Mouse (Mus musculus): Measurements from ENCODE around the gene Cdk19. TPM values are rescaled to one million over a fixed set of nuclear protein-coding genes. Genes with fewer than 3 reads are reported as not detected.
A peak's percentile ranks its signal among the peaks of the same experiment; 100 is the strongest.
"Not testable (repeated sequence)": the region's sequence is repeated elsewhere in the genome, so short reads cannot be mapped to it uniquely, and the experiment has no call there.

The Cdk19 gene
- total RNA-seq, 2 experiments from 2014 or later = 48.3 to 50.8 TPM

DNA sequence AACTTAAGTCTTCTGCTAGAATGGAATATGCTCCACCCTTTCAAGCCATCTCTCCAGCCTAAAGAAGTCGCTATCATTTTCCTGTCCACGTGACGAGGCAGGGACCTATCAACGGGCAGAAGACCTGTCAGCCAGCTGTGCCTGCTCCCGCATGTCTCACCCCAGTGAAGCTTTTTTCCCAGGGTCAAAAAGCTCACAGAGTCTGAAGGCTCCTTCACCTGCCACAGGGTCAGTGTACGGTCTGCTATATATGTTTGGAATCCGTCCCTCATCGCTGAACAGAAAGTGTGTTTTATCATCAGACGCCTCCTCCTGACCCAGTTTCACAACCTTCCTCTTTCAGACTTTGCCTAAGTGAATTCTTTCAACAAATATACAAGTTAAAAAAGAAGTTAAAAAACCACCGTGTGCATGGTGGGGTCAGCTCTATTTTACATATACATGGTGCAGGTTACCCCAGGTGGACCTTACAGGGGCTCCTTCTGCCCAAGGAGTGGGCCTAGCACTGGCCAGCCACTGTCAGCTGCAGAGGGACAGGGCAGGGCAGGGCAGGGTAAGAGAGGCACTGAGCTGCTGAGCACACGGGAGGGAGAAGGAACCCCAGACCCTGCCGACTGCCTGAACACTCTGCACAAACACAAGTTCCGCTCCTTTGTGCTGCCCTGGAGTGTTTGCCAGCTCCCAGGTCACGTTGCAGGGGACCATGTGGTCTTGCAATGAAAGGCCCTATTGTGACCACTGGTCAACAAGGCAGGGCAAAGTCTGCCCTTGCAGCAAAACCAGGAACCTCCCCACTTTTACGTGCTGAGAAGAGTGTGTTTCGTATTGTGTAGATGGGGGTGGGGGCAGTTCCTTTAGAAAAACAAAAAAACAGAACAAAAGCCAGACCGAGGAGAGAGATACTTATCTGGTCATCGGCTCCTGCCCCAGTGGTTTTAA is 160.2 kb downstream of the Cdk19 start:
- intact Hi-C loops (cut with DNase I) = loop anchor here (2.0 kb wide), 1 partner anchor 17 kb away; no protein-coding TSS in a partner anchor
- DNase-seq (ENCODE audit: low spot score in 2 of 2) = peak; percentile 62 to 86

DNA sequence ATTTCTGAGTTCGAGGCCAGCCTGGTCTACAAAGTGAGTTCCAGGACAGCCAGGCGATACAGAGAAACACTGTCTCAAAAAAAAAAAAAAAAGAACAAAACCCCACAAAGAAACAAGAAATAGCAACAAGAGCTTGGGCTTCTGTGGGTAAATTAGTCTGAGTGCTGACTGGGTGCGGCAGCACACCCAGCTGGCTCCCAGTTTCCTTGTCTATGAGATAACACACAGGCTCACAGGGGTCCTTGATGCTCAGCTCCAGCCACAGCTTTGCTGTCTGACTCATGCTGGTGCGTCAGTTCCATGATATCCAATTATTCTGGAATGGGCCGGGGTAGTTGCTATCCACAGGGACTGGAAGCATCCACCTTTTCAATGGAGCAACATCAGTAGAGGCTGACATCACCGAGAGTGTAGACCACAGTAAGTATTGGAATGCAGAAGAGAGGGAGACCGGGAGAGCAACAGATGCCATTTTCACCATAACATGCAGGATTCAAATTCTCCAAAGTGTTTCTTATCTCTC is 161.4 kb downstream of the Cdk19 start:
- DNase-seq (ENCODE audit: low spot score in 2 of 2) = no peak
- intact Hi-C loops (cut with DNase I) = loop anchor here (2.0 kb wide), 1 partner anchor 16 kb away; no protein-coding TSS in a partner anchor

DNA sequence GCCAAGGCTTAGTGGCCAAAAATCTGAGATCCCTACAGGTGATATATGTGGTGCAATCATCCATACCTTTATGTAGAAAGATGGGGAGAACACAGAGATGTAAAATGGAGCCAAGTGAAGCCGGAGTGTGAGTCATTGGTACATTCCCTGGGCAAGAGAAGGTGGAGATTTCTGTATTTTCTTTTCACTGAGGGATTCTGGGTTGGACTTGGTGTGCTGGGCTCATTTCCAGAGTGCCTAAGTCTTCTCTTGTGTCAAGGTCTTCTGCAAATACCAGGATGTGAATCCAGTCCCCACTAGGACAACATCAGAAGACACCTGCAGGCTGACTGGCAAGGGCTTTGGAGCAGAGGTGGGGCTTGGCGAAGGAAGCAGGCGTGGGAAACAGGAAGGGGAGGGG is 163.4 kb downstream of the Cdk19 start:
- intact Hi-C loops (cut with DNase I) = no loop called here
- no peak for DNase-seq (ENCODE audit: low spot score in 2 of 2)

DNA sequence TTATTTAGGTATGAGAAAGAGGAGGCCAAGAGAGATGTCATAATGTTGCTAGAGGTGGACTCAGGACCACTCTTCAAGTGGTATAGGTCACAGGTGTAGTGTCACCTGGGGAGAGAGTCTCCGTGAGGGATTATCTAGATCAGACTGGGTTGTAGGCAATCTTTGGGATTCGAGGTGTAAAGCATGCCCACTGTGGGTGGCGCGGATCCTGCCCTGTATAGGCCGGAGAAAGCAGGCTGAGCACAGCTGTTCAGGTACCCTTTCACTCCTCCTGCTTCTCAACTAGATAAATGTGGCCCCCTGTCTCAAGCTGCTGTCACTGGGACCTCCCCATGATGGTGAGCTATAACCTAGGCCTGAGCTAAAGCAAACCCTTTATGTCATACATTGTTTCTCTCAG is 171.0 kb downstream of the Cdk19 start:
- intact Hi-C loops (cut with DNase I) = no loop called here
- no peak for DNase-seq (ENCODE audit: low spot score in 2 of 2)

DNA sequence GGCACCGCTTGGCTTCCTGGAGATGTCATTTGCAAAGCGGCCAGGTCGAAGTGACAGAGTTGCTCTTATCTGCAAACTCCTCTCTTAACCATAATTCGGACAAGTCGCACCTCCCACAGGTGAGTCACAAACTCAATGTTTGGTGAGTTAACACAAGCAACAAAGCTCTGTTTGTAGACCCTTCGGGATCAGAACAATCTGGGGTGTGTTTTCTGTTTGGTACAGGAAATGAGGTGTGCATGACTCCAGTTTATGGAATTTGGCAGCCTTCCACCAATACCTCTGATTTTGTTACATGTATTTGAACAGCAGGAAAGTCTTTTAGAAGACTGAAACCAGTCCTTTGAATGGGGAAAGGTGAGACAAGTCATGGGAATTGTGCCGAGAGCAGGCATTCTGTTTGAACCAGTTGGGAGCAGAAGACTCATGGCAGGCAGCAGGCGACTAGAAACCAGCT is 171.9 kb downstream of the Cdk19 start:
- intact Hi-C loops (cut with DNase I) = no loop called here
- no peak for DNase-seq (ENCODE audit: low spot score in 2 of 2)

DNA sequence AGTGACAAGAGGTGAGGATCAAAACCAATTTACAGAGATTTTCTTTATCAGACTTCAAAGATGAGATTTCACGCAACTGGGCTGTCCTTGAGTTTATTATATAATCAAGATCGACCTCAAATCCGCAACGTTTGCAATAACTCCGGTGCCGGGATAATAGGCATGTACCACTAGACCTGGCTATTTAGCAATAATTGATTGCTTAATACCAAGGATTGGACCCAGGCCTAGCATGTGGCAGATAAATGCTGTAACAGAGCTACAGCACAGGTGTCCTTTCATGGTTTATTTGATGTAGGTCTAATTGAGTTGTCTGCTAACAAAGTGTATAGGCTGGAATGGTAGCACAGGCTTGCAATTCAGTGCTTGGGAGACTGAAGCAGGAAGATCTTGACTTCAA is 172.8 kb downstream of the Cdk19 start:
- intact Hi-C loops (cut with DNase I) = no loop called here
- DNase-seq (ENCODE audit: low spot score in 2 of 2) = no peak

DNA sequence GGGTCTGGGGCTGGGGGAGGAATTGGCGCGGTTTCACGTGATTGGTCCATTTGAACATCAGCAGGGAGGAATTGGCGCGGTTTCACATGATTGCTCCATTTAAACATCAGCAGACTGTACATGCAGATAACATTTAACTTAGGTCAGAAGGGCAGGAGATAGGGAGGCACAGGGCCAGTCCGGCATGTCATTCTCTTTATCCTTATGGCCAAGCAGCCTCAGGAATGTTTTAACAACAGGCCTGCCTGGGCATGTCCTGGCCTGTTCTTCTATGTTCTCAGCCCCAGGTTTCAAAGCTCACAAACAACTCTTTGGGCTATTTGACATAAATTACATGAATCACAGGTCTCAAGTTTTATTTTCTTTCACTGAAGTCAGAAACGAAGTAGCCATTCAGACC is 173.6 kb downstream of the Cdk19 start:
- DNase-seq (ENCODE audit: low spot score in 2 of 2); intact Hi-C loops (cut with DNase I): not testable (repeated sequence)

DNA sequence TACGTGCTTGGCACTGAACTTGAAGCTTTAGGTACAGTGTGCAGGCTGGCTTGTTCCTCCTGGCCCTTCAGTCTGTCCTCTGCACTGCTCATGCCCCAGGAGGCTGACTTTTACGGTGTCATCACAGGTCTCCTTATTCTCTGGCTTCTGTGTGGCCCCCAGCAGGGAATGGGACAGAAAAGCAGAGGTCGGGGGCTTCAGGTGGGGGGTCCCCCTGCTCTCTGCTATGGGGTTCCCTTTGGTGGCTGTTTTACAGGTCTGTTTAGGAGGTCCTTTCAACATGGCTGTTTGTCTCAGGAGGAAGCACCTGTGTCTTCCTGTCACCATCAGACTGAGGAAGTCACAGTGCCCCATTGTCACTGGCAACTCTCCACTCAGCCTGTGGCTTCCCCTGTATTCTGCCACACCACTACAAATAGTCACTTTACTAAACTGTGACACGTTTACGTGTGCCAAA is 175.9 kb downstream of the Cdk19 start:
- intact Hi-C loops (cut with DNase I) = no loop called here

DNA sequence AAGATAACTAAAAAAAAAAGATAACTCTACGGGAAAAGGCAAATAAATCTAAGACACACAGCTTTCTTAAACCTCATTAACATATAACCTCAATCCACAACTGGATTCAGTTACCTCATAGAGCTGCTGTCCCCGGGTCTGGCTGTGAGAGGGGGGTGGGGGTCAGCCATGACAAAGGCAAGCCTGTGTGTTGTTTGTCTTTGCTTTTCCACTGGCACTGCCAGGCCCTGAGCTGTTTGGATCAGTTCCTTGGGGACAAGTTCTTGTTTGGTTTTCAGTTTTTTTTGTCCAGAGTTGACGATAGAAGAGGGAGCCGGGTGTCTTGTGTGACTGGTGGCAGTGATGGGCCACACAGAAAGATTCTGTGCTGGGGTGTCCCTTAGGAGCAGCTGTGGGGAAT is 177.1 kb downstream of the Cdk19 start:
- intact Hi-C loops (cut with DNase I) = loop anchor here (1.0 to 2.0 kb wide), 2 partner anchors 16 to 71 kb away; no protein-coding TSS in a partner anchor
- peak in 1 of 2 experiments; percentile 67 for DNase-seq (ENCODE audit: low spot score in 2 of 2)

More for the DNA sequence above, 175.9 kb downstream of the Cdk19 start:
- no peak for DNase-seq (ENCODE audit: low spot score in 2 of 2)

DNA sequence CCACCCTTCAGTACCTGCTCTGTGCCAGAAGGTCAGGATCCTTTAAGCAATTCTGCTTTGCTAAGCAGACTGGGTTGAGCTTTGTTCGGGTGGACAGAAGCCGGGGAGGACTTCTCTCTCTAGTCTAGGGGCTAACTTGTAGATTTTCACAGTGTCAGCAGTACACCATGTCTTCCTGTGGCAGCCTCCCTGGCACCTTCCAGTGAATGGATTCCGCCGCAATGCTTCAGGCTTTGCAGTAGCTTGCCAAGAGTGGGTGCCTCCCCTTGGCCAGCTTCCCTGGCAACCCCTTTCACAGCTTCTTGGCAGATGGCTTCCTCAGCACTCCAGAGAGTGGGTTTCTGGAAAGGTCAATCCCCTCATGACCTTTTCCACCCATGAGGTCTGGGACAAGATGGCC is 180.2 kb downstream of the Cdk19 start:
- DNase-seq (ENCODE audit: low spot score in 2 of 2) = peak; percentile 58 to 66
- intact Hi-C loops (cut with DNase I) = no loop called here

DNA sequence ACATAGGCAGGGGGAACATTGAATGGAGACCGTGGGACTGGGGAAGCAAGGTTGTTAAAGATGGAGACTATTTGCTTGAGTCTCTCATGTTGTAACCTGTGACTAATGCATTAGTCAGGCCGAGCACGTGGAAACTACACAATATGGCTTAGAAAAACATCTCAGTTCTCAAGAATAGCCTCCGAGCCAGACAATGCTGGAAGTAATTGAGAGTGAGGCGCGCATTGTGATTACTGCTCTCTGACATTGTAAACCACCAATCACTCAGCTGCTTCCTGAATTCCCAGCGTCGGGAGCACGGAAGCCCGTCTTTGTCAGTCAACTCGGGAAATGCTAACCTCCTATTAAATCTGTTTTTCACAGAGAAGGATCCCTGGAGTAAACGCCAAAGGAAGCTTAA is 182.2 kb downstream of the Cdk19 start:
- peak in 1 of 2 experiments; percentile 39 for DNase-seq (ENCODE audit: low spot score in 2 of 2)
- intact Hi-C loops (cut with DNase I) = loop anchor here (5.0 to 10.0 kb wide), 2 partner anchors 149 to 467 kb away; no protein-coding TSS in a partner anchor

DNA sequence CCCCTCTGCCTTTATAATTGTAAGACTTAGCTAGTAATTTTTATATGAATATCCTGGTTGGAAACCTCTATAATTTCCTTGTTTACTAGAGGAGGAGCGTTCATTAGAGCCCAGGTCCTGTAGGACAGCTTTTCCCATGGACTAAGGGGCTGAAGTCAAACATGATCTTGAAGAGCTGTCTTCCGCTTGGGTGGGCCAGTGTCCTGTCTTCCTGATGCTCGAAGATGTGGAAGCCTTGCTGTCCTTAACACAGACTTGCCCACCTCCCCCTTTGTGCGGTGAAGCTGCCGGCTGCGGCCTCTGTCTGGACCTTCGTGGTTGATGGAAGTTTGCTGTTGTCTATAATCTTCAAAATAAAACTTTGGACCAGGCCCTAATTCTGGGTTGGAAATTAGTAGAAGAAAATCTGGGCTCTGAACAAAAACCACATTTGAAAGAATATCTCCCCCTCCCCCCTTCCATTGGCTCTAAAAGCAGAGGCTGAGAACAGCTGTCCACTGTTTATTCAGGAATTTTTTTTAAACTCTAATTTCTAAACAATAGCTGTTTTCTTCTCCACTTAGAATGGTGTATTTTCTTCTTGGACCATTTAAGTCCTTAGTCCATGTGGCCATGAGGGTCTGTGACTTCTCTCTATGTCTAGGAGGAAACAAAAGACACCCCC is 184.1 kb downstream of the Cdk19 start:
- intact Hi-C loops (cut with DNase I) = loop anchor here (5.0 to 10.0 kb wide), 2 partner anchors 151 to 469 kb away; no protein-coding TSS in a partner anchor

DNA sequence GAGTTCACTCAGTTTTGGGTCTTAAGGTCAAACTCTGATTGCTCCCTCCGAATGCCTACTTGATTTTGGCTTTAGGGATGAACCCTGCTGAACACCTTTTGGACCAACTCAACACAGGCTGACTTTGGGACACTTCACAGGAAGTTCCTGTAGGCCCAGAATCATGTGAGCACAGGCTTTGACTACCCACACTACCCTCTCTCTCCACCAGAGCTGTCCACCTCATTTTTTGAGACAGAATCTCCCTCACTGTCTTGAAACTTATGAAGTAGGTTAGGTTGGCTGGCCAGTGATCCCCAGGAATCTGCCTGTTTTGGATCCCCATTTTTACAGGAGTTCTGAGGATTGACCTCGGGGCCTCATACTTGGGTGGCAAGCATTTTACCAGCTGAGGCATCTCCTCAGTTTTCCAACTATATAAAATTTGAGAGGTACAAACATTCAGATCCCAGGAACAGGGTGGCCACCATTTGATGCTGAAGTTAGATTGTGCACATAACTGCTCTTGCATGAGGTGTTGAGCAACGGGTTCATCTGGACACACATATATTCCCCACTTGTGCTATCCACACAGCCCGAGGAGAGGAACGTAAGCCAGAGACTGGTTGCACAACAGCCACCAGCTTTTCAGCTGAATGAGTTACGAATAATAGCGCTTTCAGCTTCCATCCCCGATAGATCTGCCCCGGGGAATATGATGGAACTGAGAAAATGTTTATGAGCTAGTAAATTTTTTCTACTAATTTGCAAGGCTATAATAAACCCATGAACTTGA is 184.9 kb downstream of the Cdk19 start:
- DNase-seq (ENCODE audit: low spot score in 2 of 2) = no peak
- intact Hi-C loops (cut with DNase I) = loop anchor here (2.0 to 10.0 kb wide), 3 partner anchors 152 to 469 kb away; no protein-coding TSS in a partner anchor

More for the DNA sequence above, 184.1 kb downstream of the Cdk19 start:
- no peak for DNase-seq (ENCODE audit: low spot score in 2 of 2)

DNA sequence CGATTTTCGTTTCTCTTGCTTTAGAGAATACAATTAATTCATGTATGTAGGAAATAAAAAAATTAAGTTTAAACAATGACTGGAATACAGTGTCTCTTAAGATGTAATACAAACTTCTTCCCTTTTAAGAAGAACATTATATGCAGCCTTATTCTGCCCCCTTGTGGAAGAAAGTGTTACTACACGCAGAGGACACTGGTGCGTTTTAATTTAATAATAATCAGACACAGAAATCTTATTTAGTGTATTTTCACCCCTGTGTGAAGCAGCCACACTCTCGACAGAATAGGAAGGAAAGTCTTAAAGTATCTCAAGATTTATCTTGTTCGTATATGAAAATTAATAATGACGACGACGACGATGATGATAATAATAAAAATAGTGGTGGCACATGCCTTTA is 185.6 kb downstream of the Cdk19 start:
- DNase-seq (ENCODE audit: low spot score in 2 of 2) = peak; percentile 74 to 81
- intact Hi-C loops (cut with DNase I) = loop anchor here (1.0 to 10.0 kb wide), 4 partner anchors 153 to 470 kb away; no protein-coding TSS in a partner anchor

DNA sequence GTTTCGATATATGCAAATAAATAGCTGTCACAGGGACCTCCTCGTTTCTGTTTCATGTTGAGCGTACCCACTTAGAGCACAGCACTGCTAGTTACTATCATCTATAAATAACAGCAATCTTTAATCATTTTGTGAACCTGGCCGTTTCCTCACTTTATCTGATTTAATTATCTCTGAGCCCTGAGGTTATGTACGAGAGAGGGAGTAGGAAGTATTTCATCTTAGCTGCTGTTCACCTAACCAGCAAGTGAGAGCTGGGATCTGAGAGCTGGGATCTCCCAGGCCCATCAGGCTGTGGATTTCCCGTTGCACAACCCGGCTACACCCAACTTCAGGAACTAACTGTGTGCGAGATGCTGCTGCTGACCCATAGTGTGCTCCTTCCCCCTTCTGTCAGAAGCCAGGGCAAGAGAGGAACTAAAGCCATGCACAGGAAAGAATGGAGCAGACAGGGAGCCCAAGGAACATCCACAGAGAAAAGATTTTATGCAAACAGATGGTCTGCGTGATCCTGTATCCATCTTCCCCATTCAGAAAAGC is 186.3 kb downstream of the Cdk19 start:
- intact Hi-C loops (cut with DNase I) = loop anchor here (1.0 to 10.0 kb wide), 3 partner anchors 177 to 471 kb away; no protein-coding TSS in a partner anchor
- no peak for DNase-seq (ENCODE audit: low spot score in 2 of 2)

DNA sequence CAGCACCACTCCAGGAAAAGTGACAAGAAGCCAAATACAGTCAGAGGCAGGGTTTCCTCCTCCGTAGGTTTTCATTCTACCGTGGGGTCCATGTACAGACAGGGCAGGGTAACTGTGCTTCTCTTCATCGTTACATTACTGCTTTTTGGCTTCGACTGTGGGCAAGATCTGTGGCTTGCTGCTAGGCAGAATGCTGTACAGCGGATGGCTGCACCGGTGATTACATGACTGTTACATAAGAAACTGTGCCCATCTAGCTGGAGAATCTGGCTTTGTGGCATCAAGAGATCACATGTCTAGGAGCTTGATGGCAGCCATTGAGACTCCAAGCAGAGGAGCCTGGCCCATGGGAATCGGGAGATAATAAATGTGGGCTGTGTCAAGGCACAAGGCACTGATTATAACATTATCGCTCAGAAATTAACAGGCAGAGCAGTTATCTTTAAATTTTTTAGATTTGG is 187.0 kb downstream of the Cdk19 start:
- intact Hi-C loops (cut with DNase I) = loop anchor here (10.0 kb wide), 1 partner anchor 472 kb away; no protein-coding TSS in a partner anchor
- peak in 1 of 2 experiments; percentile 35 for DNase-seq (ENCODE audit: low spot score in 2 of 2)

DNA sequence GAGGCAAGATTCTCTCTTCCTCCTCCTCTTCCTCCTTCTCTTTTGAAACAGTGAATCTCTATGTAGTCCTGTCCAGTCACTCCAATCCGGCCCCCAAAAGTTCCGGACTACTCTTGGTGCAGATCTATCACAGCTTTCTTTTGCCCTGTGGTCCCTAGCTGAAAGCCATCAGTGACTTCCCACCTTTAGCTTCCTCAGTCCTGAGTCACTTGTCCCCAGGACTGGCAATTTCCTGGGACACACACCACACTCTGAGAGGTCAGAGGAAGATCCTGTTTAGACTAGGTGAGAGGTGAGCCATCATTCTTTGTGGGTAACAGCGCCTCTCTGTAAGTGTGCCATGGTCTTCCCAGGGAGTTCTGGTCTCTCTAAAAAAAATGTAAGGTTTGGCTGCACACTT is 187.6 kb downstream of the Cdk19 start:
- intact Hi-C loops (cut with DNase I) = loop anchor here (10.0 kb wide), 1 partner anchor 472 kb away; no protein-coding TSS in a partner anchor
- no peak for DNase-seq (ENCODE audit: low spot score in 2 of 2)

DNA sequence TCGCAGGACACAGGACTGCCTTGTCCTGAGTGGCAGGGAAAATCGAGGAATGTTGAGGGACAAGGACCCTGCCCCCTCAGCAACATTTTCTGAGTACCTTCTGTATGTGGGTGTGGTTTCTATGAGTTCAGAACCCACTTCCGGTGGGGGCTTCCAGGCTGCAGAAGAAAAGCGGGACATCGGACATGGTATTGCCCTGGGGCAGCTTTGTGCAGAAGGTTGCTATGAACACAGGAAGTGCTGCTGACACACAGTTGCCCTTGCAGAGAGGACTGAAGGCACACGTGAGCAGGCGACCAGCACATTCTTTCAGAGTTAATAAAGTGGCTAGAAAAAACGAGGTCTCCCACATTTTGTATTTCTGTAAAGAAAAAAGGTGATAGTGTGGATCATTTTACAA is 188.2 kb downstream of the Cdk19 start:
- intact Hi-C loops (cut with DNase I) = loop anchor here (10.0 kb wide), 1 partner anchor 473 kb away; no protein-coding TSS in a partner anchor
- no peak for DNase-seq (ENCODE audit: low spot score in 2 of 2)

Data from left cerebral cortex, postnatal 25 days (tissue).